Mouse (Mus musculus) E14TG2a.4 (cell line): ENCODE results near the gene Ogfod2.

Experiments
- CTCF ChIP-seq: conservative IDR thresholded peaks from 2 replicates; pipeline ENCODE4 v1.5.1; 2014; ENCODE audit warnings: low read length
- NANOG ChIP-seq: IDR thresholded peaks from 2 replicates; pipeline ENCODE4 v1.6.1; 2014; ENCODE audit warnings: borderline replicate concordance, low read length, mixed read lengths
- POU5F1 ChIP-seq: IDR thresholded peaks from 2 replicates; pipeline ENCODE4 v1.6.1; 2014; ENCODE audit warnings: low read length, borderline replicate concordance

DNA sequence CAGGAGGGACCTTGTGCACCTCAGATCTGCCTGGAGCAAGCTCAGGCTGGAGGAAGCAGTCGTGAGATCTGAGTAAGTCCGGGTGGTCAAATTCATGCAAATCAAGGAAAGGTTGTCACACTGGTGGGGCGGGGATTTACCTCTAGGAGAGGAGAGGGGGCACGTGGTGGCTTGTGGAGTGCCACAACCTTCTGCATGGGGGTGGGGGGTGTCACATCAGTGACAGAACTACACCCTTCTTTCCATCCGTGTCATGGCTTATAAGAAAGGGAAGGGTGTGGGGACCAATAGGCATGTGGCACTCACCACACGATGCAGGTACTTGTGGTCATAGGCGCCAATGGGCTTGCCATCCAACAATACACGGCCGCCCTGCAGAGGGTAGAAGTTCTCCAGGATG, 36.4 kb upstream of the Ogfod2 start:
- TF ChIP-seq CTCF (no peak), NANOG (no peak), POU5F1 (no peak)
